Mouse (Mus musculus) limb, embryonic 14.5 days (tissue): ENCODE results near the gene Cbwd1. TPM values are rescaled to one million over a fixed set of nuclear protein-coding genes. Genes with fewer than 3 reads are reported as not detected.

Source experiments
- ATAC-seq: fragments of 200-750 bp; cut with Nextera tagmentation; 2 replicates; pipeline ENCODE4 v1.8.0; 2017; ENCODE audit warnings: low read depth, moderate number of reproducible peaks, moderate TSS enrichment; ENCODE audit not compliant: low FRiP score
- DNase-seq: peaks from one replicate; pipeline ENCODE4 v3.0.0-alpha.2; 2015; ENCODE audit warnings: low spot score
- H3K27ac ChIP-seq: fragments of 300-500 bp; sonication (generic); replicated peaks from 2 replicates; pipeline ENCODE4 v1.5.1; 2014; ENCODE audit warnings: low read depth, mild to moderate bottlenecking, low read length, moderate library complexity, mixed read lengths
- H3K27me3 ChIP-seq: fragments of 300-500 bp; sonication (generic); 2 replicates; pipeline ENCODE4 v1.6.1; 2014; ENCODE audit warnings: low read length, mixed read lengths; ENCODE audit not compliant: control insufficient read depth, insufficient read depth
- H3K36me3 ChIP-seq: fragments of 300-500 bp; sonication (generic); 2 replicates; pipeline ENCODE4 v1.6.1; 2014; ENCODE audit warnings: mild to moderate bottlenecking, low read length, moderate library complexity, mixed read lengths; ENCODE audit not compliant: control insufficient read depth, insufficient read depth
- H3K4me1 ChIP-seq: fragments of 300-500 bp; sonication (generic); 2 replicates; pipeline ENCODE4 v1.6.1; 2014; ENCODE audit warnings: antibody characterized with exemption, low read length, mixed read lengths; ENCODE audit not compliant: control insufficient read depth, insufficient read depth
- H3K4me2 ChIP-seq: fragments of 300-500 bp; sonication (generic); replicated peaks from 2 replicates; pipeline ENCODE4 v1.6.1; 2014; ENCODE audit warnings: low read depth, mild to moderate bottlenecking, low read length, moderate library complexity; ENCODE audit not compliant: severe bottlenecking
- H3K4me3 ChIP-seq: fragments of 300-500 bp; sonication (generic); replicated peaks from 2 replicates; pipeline ENCODE4 v1.5.1; 2014; ENCODE audit warnings: low read length
- H3K9ac ChIP-seq: fragments of 300-500 bp; sonication (generic); 2 replicates; pipeline ENCODE4 v1.6.1; 2014; ENCODE audit warnings: mild to moderate bottlenecking, low read depth, low read length, moderate library complexity; ENCODE audit not compliant: severe bottlenecking
- H3K9me3 ChIP-seq: fragments of 300-500 bp; sonication (generic); 2 replicates; pipeline ENCODE4 v1.6.1; 2016; ENCODE audit warnings: low read length; ENCODE audit not compliant: control insufficient read depth
- POLR2A ChIP-seq: fragments of 200-500 bp; IDR thresholded peaks from 2 replicates; pipeline ENCODE4 v1.8.0; 2012; ENCODE audit warnings: inconsistent platforms, mild to moderate bottlenecking, moderate library complexity, borderline replicate concordance; ENCODE audit not compliant: insufficient read depth, insufficient read length; ENCODE audit errors: extremely low read depth
- WGBS: fragments of 180-500 bp; shearing (Covaris S2); extraction: QIAGEN DNeasy Blood & Tissue Kit; methylation state at CpG from one replicate; pipeline ENCODE4 v1.1.7; 2014; 5-methylcytosine and 5-hydroxymethylcytosine counted together
- polyA plus RNA-seq, 2 experiments: library from polyadenylated mRNA; depleted of rRNA in 1 of 2; stranded (reverse) in 1 of 2; unstranded in 1 of 2; fragments of >200 nt; fragmentation: Nextera tagmentation in 1 of 2; extraction: Ambion mirVana in 1 of 2; gene quantifications; 2 replicates each; pipeline versions ENCODE4 v1.2.1 to v1.2.3; 2012 to 2014

Gene Cbwd1
- polyA plus RNA-seq, 2 experiments, result 12.3 to 17.6 TPM

DNA sequence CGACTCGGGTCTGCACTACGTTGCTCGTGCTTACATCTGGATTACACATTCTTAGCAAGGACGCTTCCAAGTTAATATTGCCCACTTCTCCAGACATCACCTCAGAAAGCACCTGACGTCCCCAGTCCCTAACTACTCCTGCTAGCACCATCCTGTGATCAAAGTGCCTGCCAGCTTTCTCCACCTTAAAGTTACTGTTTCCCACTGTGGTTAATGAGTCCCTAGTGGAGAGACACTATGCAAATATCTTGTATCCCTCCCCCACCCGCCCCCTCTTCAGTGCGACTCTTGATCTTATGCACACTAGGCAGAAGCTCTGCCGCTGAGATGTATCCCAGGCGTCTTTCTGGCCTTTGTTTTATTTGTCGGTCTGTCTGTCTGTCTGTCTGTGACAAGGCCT, 16.6 kb upstream of the Cbwd1 start:
- Histone ChIP-seq H3K36me3 (no peaks in the 10 kb centered on the region), H3K27me3 (no peaks in the 10 kb centered on the region), H3K9ac (no peak overlapping the region), H3K27ac (no peak overlapping the region), H3K4me2 (no peak overlapping the region), H3K4me3 (no peak overlapping the region), H3K4me1 (no peaks in the 10 kb centered on the region), H3K9me3 (no peaks in the 10 kb centered on the region)
- no peak for DNase-seq
- no peak for ATAC-seq
- WGBS, result 61% methylated on average over 11 of the region's 11 CpGs
- no peak for TF ChIP-seq POLR2A

DNA sequence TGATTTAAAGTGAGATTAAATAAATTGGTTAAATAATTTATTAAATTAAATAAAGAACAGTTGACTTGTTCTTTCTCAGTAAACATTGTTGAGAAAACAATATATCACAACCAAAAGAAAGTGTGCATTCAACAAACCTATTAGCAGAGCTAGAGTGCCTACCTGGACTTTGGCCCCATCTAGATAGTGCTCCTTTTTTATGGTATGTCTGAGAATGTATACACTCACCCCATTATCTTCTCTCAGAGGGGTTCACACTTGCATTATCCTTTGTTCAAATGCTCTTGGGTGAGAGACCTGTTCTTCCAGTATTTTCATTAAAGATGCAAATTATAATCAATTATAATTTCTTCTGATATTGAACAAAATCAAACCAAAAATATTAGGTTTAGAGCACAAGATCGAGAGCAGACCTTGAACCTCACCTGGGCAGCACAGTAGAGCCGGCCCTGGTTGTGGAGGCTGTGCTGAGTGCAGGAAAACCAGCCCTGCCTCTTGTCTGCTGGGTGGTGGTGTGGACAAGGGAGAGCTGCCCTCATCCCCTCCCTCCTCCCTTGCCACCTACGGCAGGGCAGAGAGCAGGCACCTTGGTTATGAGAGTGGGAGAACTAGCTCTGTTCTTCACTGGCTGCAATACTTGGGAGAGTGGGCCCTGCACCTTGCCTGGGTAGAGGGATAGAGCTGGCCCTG, 11.4 kb upstream of the Cbwd1 start:
- 81% methylated on average over 3 of the region's 3 CpGs for WGBS
- no peak overlapping the region for H3K27ac ChIP-seq
- ATAC-seq (no peak), DNase-seq (no peak)
- no peak overlapping the region for H3K9ac ChIP-seq
- no peaks in the 10 kb centered on the region for H3K4me1 ChIP-seq
- H3K4me3 ChIP-seq, result no peak overlapping the region
- H3K27me3 ChIP-seq, result no peaks in the 10 kb centered on the region
- no peak for TF ChIP-seq POLR2A
- no peaks in the 10 kb centered on the region for H3K9me3 ChIP-seq
- no peak overlapping the region for H3K4me2 ChIP-seq
- H3K36me3 ChIP-seq, result no peaks in the 10 kb centered on the region

GRCm38 (mm10) chr19:24971307-24971706, 9.9 kb upstream of the Cbwd1 start:
- Histone ChIP-seq H3K27ac (no peak overlapping the region), H3K9ac (no peak overlapping the region), H3K4me3 (no peak overlapping the region), H3K27me3 (no peaks in the 10 kb centered on the region), H3K4me1 (no peaks in the 10 kb centered on the region), H3K9me3 (no peaks in the 10 kb centered on the region), H3K4me2 (no peak overlapping the region), H3K36me3 (no peaks in the 10 kb centered on the region)
- WGBS, result 82% methylated on average over 7 of the region's 7 CpGs
- DNase-seq, result no peak
- ATAC-seq, result no peak
- TF ChIP-seq POLR2A, result no peak

GRCm38 (mm10) chr19:24966941-24967340, 5.5 kb upstream of the Cbwd1 start:
- ATAC-seq, result no peak
- no peaks in the 10 kb centered on the region for H3K4me1 ChIP-seq
- no peak for TF ChIP-seq POLR2A
- no peaks in the 10 kb centered on the region for H3K9me3 ChIP-seq
- DNase-seq, result no peak
- H3K36me3 ChIP-seq, result no peaks in the 10 kb centered on the region
- WGBS, result 74% methylated on average over 2 of the region's 2 CpGs
- no peaks in the 10 kb centered on the region for H3K27me3 ChIP-seq
- no peak overlapping the region for H3K9ac ChIP-seq
- H3K4me3 ChIP-seq, result no peak overlapping the region
- H3K4me2 ChIP-seq, result no peak overlapping the region
- no peak overlapping the region for H3K27ac ChIP-seq

DNA sequence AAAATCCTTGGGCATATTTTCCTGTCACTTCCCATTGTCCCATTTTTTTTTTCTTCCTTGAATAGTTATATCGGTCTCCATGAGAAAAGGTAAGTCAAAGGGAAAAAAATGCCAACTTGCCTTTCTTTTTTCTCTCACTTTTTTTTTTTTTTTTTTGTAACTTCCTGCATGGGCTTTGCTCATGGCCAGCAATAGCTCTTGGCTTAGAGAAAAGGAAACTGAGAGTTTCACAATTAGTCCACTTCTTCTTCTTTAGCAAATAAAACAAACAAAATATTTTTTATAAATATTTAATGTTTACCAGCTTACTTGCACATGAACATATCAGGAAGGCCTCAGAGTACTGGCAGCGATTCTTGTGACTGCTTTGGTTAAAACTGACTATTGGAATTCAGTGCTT, 4.8 kb upstream of the Cbwd1 start:
- Histone ChIP-seq H3K36me3 (no peaks in the 10 kb centered on the region), H3K9me3 (no peaks in the 10 kb centered on the region), H3K4me3 (no peak overlapping the region), H3K27me3 (no peaks in the 10 kb centered on the region), H3K4me1 (no peaks in the 10 kb centered on the region), H3K9ac (no peak overlapping the region), H3K4me2 (no peak overlapping the region), H3K27ac (no peak overlapping the region)
- no peak for ATAC-seq
- no peak for DNase-seq
- 75% methylated on average over 2 of the region's 2 CpGs for WGBS
- TF ChIP-seq POLR2A, result no peak
